Mouse (Mus musculus) CD4-positive helper T cell, adult 2 months (primary cell): ENCODE data around the gene Pam16.
"Not testable (repeated sequence)": the region's sequence is repeated elsewhere in the genome, so short reads cannot be mapped to it uniquely, and the experiment has no call there.

ENCODE experiments used
- DNase-seq: peaks from one replicate; pipeline ENCODE4 v3.0.0-alpha.2; 2012; ENCODE audit warnings: low read depth, missing footprints, low spot score

Pam16 gene

GRCm38 (mm10) chr16:4592909-4593875 is 31.6 kb downstream of the Pam16 start:
- DNase-seq, result peak; percentile 42

- DNase-seq, result peak; percentile 46
Measured at GRCm38 (mm10) chr16:4590236-4590635, 34.6 kb downstream of the Pam16 start.

GRCm38 (mm10) chr16:4587516-4588210 is 37.1 kb downstream of the Pam16 start:
- DNase-seq, result peak; percentile 12

DNA sequence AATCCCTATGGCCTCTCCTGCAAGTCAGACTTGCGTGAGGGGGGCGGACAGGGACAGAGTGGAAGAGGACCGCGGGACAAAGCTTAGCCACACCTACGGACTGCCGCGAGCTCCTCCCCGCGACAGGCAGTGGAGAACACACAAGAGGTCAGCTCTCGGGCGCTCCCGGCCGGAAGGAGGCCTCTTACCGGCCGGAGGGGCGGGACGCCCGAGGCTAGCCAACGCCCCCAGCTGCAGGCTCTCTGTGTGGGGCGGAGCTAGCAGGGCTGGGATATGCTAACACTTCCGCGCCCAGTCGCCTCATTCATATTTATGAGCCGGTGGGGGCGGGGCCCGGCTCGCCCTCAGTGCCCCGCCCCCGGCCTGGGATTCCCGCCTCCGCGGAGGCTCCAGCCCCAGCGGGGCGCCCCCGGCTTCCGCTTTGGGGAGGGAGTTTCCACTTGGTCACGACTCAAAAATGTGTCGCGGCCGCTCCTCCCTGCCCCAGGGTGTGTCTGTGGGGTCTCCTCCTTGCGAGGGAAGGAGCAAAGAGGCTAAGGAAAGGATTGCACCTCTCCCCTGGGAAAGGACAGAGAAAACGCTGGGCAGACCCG is 38.2 kb downstream of the Pam16 start:
- DNase-seq, result peak; percentile 96

GRCm38 (mm10) chr16:4585642-4586530 is 38.9 kb downstream of the Pam16 start:
- peak; percentile 49 for DNase-seq

- DNase-seq, result peak; percentile 46
Measured at GRCm38 (mm10) chr16:4584438-4584837, 40.4 kb downstream of the Pam16 start.

DNA sequence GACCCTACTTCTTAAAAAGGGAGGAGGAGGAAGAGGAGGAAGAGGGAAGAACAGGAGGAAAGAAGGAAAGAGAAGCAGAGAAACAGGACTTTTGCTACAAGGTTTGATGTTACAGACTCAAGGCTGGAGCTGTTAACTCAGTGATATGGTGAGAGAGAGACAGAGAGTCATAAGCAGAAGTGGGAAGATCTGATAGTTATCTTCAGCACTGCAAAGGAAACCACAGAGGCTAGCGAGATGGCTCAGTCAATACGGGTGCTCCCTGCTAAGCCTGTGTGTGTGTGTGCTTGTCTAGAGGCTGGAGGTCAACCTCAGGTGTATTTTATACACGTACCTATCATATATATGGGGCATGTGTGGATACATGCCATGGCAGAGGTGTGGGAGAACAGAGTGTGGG is 41.0 kb downstream of the Pam16 start:
- DNase-seq, result peak; percentile 73

- DNase-seq, result not testable (repeated sequence)
Measured at GRCm38 (mm10) chr16:4581179-4581578, 43.6 kb downstream of the Pam16 start.

GRCm38 (mm10) chr16:4578630-4579029 is 46.2 kb downstream of the Pam16 start:
- no peak for DNase-seq

GRCm38 (mm10) chr16:4576873-4577272 is 47.9 kb downstream of the Pam16 start:
- peak; percentile 57 for DNase-seq

DNA sequence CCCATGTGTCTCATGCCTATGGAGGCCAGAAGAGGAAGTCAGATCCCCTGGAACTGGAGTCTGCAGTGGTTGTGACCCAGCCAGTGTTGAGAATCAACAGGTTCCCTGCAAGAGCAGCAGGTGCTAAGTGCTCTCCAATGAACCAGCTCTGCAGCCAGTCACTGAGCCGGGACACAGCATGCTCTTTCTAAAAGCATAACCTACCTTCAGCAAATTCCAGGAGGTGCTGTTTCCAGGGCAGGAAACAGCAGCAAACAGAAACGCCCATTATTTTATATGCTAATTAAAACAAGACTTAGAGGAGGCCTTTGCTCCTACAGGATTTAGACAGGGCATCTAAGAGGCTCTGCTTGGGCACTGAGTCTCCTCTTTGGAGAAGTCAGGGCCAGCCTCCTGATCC is 48.8 kb downstream of the Pam16 start:
- no peak for DNase-seq

GRCm38 (mm10) chr16:4570737-4571136 is 54.1 kb downstream of the Pam16 start:
- DNase-seq, result no peak

- peak; percentile 75 for DNase-seq
Measured at GRCm38 (mm10) chr16:4567912-4568311, 56.9 kb downstream of the Pam16 start.
